Mouse (Mus musculus) kidney, postnatal 14 days (tissue): ENCODE data around the gene Psmc3ip.

Experiments
- DNase-seq: peaks from one replicate; pipeline ENCODE4 v3.0.0; 2022; ENCODE audit warnings: mixed read lengths

Psmc3ip gene

DNA sequence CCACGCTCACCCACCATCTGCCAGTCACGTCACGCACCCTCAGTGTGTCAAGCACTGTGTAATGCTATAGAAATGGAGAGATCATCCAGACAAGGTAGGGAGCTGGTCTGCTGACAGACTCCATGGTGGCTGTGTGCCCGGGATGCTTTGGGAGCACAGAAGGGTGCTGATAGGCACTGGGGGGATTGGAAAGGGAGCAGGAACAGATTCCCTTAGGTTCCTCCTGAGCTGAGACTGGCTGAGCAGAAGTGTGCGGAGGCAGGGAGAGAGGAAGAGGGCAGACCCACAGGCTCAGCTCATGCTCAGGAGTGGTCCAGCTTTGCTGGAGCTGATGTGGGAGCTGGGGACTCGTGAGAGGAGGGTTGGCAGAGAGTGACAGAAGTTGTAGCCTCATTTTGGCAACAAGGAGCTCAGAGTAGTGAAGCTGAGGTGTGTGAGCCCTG is 44.2 kb downstream of the Psmc3ip start:
- DNase-seq, result no peak

DNA sequence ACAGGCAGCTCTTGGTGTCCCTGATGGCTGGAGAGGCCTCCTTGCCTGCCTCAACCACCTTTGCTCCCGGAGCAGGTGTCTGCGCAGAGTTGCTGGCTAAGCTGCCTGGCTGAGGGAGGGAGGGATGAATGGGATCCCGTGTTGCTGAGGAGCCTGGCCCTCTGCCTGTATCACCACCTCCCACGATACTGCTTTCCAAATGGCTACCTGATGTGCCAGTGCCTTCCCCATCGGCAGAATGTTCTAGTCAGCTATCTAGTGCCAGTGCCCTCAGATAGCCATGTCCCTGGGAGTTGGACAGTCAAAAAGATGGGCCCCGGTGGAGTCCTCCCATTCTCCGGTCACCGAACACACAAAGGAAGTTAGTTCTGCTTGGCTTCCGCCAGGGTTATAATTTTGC is 44.9 kb downstream of the Psmc3ip start:
- DNase-seq, result no peak

DNA sequence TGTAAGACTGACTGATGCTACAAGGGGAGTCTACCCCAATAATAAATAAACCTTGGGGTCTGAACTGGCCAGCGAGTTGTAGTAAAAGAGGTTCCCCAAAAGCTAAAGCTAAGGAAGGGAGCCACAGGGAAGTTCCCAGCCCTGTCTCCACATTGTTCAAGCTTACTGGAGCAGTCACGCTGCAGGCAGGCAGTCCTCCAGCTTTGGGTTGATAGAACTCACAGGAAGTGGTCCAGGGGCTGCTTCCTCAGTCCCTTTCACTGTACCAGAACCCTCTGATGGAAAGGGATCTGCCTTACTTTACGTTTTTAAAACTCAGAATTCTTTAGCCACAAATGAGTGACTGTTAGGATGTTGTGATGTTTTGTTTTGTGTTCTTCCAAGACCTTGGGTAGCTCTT is 47.7 kb downstream of the Psmc3ip start:
- no peak for DNase-seq

DNA sequence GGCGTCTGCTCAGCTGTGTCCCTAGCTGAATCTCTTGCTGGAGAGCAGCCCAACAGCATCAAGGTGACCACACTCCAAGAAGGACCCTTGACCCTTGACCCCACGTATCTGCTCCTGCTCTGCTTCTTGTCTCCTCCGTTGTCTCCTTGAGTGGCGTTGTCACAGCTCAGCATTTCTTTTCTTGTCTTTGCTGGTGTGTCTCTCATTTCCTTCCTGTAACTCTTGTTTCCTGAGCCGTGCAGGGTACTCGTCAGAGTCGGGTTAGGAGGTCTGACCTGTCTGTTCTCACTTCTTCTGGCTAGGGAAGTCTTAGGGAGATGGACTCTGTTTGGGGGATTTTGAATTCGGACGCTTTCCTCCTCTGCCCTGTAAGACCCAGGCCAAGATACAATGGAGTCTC is 48.8 kb downstream of the Psmc3ip start:
- DNase-seq, result no peak

DNA sequence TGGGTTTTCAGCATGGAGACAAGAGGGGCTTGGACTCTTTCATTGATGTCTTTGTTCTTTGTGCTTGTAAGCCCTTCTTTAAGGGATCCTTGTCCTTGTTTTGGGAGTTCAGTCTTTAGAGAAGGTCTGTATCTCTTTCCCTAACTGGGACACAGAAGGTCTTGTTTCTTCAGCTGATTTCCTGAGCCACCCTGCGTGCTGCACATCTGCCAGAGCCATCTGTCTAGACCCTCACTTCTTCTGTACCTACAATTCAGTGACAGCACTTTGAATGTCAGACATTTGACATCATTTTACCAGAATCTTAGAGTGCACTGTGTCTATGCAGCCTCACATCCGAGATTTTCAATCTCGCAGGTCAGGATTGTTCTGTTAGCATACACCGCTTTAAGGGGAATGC is 49.4 kb downstream of the Psmc3ip start:
- no peak for DNase-seq
